Mouse (Mus musculus) ES-Bruce4 (cell line): Measurements from ENCODE around the gene Gatad2b. TPM values are rescaled to one million over a fixed set of nuclear protein-coding genes. Genes with fewer than 3 reads are reported as not detected.
"Not testable (repeated sequence)": the region's sequence is repeated elsewhere in the genome, so short reads cannot be mapped to it uniquely, and the experiment has no call there.

Source experiments
- H3K27ac ChIP-seq: 2 replicates; pipeline ENCODE4 v1.5.1; 2012; ENCODE audit warnings: low read length, inconsistent platforms; ENCODE audit not compliant: insufficient read depth
- H3K27me3 ChIP-seq: 2 replicates; pipeline ENCODE4 v1.6.1; 2012; ENCODE audit warnings: mild to moderate bottlenecking, low read length, inconsistent platforms; ENCODE audit not compliant: control insufficient read depth, poor library complexity, insufficient read depth, severe bottlenecking
- H3K36me3 ChIP-seq: 2 replicates; pipeline ENCODE4 v1.6.1; 2012; ENCODE audit warnings: inconsistent platforms, mild to moderate bottlenecking, low read length, moderate library complexity; ENCODE audit not compliant: control insufficient read depth, poor library complexity, insufficient read depth, severe bottlenecking
- H3K4me1 ChIP-seq: one replicate; pipeline ENCODE4 v1.8.1; 2011; ENCODE audit warnings: low read length; ENCODE audit not compliant: control insufficient read depth, insufficient read depth
- H3K4me3 ChIP-seq: 2 replicates; pipeline ENCODE4 v1.5.1; 2011; ENCODE audit warnings: low read depth, mild to moderate bottlenecking, low read length
- H3K9ac ChIP-seq: 2 replicates; pipeline ENCODE4 v1.6.1; 2012; ENCODE audit warnings: low read depth, mild to moderate bottlenecking, inconsistent platforms; ENCODE audit not compliant: poor library complexity, severe bottlenecking
- H3K9me3 ChIP-seq: replicated peaks from 2 replicates; pipeline ENCODE4 v1.6.1; 2012; ENCODE audit warnings: mild to moderate bottlenecking, low read length, inconsistent platforms; ENCODE audit not compliant: control insufficient read depth, poor library complexity, insufficient read depth, severe bottlenecking
- CTCF ChIP-seq: IDR thresholded peaks from one replicate; pipeline ENCODE4 v1.8.1; 2011; ENCODE audit warnings: low read depth, low read length
- EP300 ChIP-seq: IDR thresholded peaks from 2 replicates; pipeline ENCODE4 v1.6.1; 2011; ENCODE audit warnings: low read depth, low read length; ENCODE audit not compliant: insufficient read depth
- POLR2A ChIP-seq: IDR thresholded peaks from one replicate; pipeline ENCODE4 v1.8.1; 2011; ENCODE audit warnings: low read length; ENCODE audit not compliant: insufficient read depth
- polyA plus RNA-seq: library from polyadenylated mRNA; stranded (reverse); fragments of >200 nt; gene quantifications from 2 replicates; pipeline ENCODE4 v1.2.4, GENCODE M21; 2011; ENCODE audit warnings: low read depth; ENCODE audit not compliant: missing spikeins, insufficient read depth, insufficient read length

Gatad2b gene
- polyA plus RNA-seq = 59.0 and 66.1 TPM in 2 replicates

DNA sequence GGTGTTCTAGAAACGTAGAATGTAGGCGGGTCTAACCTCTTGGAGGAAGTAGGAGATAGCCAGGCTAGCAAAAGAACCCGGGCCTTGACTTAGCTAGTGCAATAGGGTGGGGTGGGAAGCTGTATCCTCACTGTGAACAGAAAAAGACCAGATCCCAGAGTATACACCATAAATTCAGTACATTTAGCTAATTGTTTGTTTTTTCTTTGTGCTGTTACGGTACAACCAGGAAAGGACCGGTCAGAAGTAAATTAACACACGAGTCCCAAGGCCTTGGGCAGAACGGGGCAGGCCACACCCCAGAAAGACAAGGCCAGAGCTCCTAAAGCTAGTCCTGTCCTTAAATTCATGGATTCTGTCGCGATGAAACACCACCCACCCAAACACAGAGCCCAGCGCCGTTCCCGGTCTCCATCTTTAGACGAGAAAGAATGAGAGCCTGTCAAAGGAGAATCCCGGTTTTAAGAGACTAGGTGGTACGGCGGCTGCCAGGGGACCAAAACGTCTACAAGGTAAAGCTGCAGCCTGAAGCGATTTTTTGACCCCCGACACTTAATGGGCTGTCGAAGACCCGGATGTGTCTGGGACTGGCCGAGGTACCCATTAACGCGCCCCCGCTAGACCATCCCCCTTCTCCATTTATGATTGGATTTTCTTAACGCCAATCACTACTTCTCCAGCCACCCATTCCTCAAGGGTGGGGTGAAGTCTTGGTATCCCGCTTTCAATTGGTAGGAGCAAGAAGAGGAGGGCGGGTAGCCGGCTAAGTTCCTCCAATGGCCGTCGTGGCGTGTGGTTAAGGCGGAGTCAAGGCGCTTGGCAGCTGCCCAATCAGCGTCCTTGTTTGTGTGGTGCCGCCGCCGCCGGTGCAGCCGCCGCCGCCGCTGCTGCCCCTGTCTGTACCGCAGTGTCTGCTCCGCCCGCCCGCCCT, at the start of gene Gatad2b:
TSS of gene Gatad2b (plus strand) at position 834 of the 931 bp plus-strand sequence.
- H3K9ac ChIP-seq = peak within 1 kb of the TSS; percentile 83
- H3K27me3 ChIP-seq = no peaks in the 10 kb centered on the region
- no peaks in the 10 kb centered on the region for H3K4me1 ChIP-seq
- no peak for TF ChIP-seq EP300
- peak; percentile 33 for TF ChIP-seq POLR2A
- H3K36me3 ChIP-seq = peaks cover 4% of the 10 kb centered on the region; the same call in 1 of the 2 replicates
- peak within 1 kb of the TSS; percentile 95 for H3K27ac ChIP-seq
- H3K9me3 ChIP-seq = no peaks in the 10 kb centered on the region
- peak within 1 kb of the TSS; percentile 99 for H3K4me3 ChIP-seq

DNA sequence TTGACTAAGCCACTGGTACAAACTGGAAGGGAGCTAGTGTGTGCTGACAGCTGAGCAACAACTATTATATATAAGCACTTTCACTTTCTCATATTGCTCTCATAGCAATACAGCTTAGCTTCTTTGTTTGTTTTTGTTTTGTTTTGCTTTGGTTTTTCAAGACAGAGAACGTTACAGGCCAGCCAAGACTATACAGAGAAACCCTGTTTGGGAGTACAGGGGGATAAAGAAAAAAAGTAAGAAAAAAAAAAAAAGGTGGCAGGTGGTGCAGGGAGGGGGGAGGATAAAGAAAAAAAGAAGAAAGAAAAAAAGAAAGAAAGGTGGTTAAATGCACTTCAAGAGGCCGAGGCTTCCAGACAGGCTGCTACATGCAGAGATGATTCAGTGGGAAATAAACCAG, 47.6 kb upstream of the Gatad2b start:
- Histone ChIP-seq H3K9me3 (no peaks in the 10 kb centered on the region), H3K36me3 (0 out of 2 replicates have a peak, but pooled peaks cover under 1% of the 10 kb centered on the region), H3K27ac (no peak overlapping the region), H3K9ac (no peak overlapping the region), H3K4me3 (no peak overlapping the region), H3K27me3 (no peaks in the 10 kb centered on the region), H3K4me1 (peaks cover 2% of the 10 kb centered on the region)
- TF ChIP-seq CTCF (no peak), POLR2A (no peak), EP300 (no peak)

DNA sequence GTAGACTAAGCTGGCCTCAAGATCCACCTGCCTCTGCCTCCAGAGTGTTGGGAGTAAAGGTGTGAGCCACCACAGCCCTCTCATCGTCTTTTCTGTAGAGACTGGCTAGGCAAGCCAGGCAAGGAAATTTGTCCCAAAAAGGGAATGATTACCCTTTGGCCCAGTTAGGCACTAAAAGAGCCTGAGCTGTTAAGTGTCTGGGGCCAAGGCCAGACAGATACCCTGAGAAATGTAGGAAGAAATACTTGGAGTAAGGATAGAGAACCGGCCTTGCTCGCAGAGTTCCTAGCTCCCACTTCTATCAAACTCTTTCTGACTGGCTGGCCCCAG, 45.4 kb upstream of the Gatad2b start:
- Histone ChIP-seq H3K9me3 (no peaks in the 10 kb centered on the region), H3K4me3 (peak overlapping the region; percentile 69), H3K4me1 (no peaks in the 10 kb centered on the region), H3K9ac (peak overlapping the region; percentile 86), H3K27me3 (no peaks in the 10 kb centered on the region), H3K27ac (peak overlapping the region; percentile 92), H3K36me3 (peaks cover 10% of the 10 kb centered on the region; the same call in 1 of the 2 replicates)
- TF ChIP-seq EP300 (no peak), POLR2A (no peak), CTCF (no peak)

- H3K36me3 ChIP-seq = peaks cover 10% of the 10 kb centered on the region; the same call in 1 of the 2 replicates
- H3K9ac ChIP-seq = peak within 1 kb of the TSS; percentile 86
- H3K4me3 ChIP-seq = peak within 1 kb of the TSS; percentile 96
- H3K27ac ChIP-seq = peak within 1 kb of the TSS; percentile 92
- TF ChIP-seq POLR2A = peak; percentile 61
- TF ChIP-seq EP300 = no peak
- H3K27me3 ChIP-seq = no peaks in the 10 kb centered on the region
- no peaks in the 10 kb centered on the region for H3K9me3 ChIP-seq
- H3K4me1 ChIP-seq = no peaks in the 10 kb centered on the region
These were observed 44.8 kb upstream of the Gatad2b start, which contains the start of gene Slc39a1 for GRCm38 (mm10) chr3:90247960-90248745. Gene Slc39a1 (plus strand): TSS chr3:90248172.

DNA sequence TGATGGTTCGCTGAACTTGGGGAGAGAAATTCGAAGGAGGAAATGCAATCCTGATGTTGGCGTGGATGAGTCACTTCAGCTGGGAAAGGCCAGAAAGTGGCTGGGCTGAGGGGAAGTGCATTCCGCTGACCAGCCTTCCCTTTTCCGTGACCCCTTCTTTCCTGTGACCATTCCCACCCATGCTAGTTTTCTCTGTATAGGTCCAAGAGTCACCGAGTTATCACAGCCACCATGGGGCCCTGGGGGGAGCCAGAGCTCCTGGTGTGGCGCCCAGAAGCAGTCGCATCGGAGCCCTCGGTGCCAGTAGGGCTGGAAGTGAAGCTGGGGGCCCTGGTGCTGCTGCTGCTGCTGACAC, 44.3 kb upstream of the Gatad2b start:
- H3K27me3 ChIP-seq = no peaks in the 10 kb centered on the region
- H3K9me3 ChIP-seq = no peaks in the 10 kb centered on the region
- H3K27ac ChIP-seq = peak overlapping the region; percentile 55
- peak overlapping the region; percentile 86 for H3K9ac ChIP-seq
- no peaks in the 10 kb centered on the region for H3K4me1 ChIP-seq
- TF ChIP-seq CTCF (no peak), POLR2A (no peak), EP300 (no peak)
- peak overlapping the region; percentile 96 for H3K4me3 ChIP-seq
- H3K36me3 ChIP-seq = peaks cover 10% of the 10 kb centered on the region; the same call in 1 of the 2 replicates

DNA sequence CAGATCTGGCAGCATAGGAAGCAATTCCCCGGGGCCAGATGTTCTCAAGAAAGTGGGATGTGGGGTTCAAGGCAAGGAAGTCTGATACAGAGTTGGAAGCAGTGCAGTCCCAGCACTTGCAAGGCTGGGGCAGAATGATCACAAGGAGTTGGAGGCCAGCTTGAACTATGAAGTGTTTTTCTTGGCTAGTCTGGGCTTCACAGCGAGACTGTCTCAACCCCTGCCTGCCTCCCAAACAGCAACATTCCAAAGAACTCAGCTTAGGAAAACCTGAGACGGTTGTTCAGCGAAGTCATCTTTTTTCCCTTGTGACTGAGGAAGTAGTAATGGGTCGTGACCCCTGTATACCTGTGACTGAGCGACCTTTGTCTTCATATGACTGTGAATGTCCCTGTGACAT, 42.2 kb upstream of the Gatad2b start:
- Histone ChIP-seq H3K9ac (no peak overlapping the region), H3K9me3 (no peaks in the 10 kb centered on the region), H3K4me3 (no peak overlapping the region), H3K36me3 (peaks cover 10% of the 10 kb centered on the region; the same call in 1 of the 2 replicates), H3K27ac (no peak overlapping the region), H3K4me1 (no peaks in the 10 kb centered on the region), H3K27me3 (no peaks in the 10 kb centered on the region)
- TF ChIP-seq POLR2A = no peak
- TF ChIP-seq CTCF = no peak
- no peak for TF ChIP-seq EP300

DNA sequence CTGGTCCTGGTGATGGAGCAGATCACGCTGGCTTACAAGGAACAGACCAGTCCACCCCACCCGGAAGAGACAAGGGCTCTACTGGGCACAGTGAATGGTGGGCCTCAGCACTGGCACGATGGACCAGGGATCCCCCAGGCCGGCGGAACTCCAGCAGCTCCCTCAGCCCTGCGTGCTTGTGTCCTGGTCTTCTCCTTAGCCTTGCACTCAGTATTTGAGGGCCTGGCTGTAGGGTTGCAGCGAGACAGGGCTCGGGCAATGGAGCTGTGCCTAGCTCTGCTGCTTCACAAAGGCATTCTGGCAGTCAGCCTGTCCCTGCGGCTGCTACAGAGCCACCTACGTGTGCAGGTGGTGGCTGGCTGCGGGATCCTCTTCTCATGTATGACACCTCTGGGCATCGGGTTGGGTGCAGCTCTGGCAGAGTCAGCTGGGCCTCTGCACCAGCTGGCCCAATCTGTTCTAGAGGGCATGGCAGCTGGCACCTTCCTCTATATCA, 41.2 kb upstream of the Gatad2b start:
- not testable (repeated sequence) for H3K4me1 ChIP-seq, H3K27me3 ChIP-seq, H3K9me3 ChIP-seq, H3K9ac ChIP-seq, H3K4me3 ChIP-seq, H3K27ac ChIP-seq
- H3K36me3 ChIP-seq = peaks cover 10% of the 10 kb centered on the region; the same call in 1 of the 2 replicates

DNA sequence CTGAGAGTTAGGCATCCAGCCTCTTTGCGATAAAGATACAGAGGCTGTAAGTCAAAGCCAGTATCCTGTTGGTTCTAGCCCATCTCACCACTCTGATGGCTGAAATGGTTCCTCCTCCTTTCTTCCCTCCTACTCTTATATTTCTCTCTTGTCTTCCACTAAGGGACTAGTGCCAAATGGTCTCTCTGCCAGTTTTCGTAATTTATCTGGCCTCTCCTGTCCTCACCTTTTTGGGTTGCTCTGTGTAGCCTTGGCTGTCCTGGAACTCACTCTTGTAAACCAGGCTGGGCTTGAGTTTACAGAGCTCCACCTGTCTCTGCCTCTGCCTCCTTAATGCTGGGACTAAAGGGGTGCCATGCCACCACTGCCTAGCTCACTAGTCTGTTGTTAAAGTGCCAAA, 40.3 kb upstream of the Gatad2b start:
- not testable (repeated sequence) for H3K4me1 ChIP-seq, H3K9me3 ChIP-seq, H3K9ac ChIP-seq, H3K4me3 ChIP-seq, H3K27me3 ChIP-seq, H3K27ac ChIP-seq
- peaks cover 10% of the 10 kb centered on the region for H3K36me3 ChIP-seq
